Mouse (Mus musculus) bone marrow macrophage, adult 2 months (primary cell): ENCODE data around the gene Olfr314.

Source experiments
- CTCF ChIP-seq: IDR thresholded peaks from 2 replicates; pipeline ENCODE4 v1.5.1; 2012; ENCODE audit warnings: low read depth, mild to moderate bottlenecking, low read length, moderate library complexity
- POLR2A ChIP-seq: IDR thresholded peaks from 2 replicates; pipeline ENCODE4 v1.6.1; 2012; ENCODE audit warnings: mild to moderate bottlenecking, low read depth, low read length, borderline replicate concordance

GRCm38 (mm10) chr11:58782480-58783089 lies at the start of gene Olfr314:
- no peak for TF ChIP-seq CTCF
- TF ChIP-seq POLR2A = no peak
